Mouse (Mus musculus): ENCODE measurements around the gene Trp53rka.

Gene Trp53rka

DNA sequence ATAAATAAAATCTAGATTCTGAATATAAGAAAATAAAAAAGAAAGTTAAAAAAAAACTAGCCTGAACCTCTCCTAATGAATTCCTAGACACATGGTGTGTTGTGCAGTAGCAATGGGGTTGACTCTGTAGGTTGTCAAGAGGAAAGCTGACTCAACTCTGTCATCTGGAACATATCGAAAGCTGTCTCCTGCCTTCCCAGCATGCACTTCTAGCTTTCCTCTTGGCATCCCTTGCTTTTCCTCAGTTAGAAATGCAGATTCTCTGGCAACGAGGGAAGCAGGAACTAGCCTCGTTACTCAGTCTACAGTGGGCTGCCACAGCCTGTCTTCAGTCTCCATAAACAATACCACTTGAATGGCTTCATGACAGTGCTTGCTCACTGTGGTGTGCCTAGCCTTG is 7.3 kb downstream of the Trp53rka start:
- no peak for DNase-seq (ENCODE audit: low spot score)

- DNase-seq (ENCODE audit: low spot score), result no peak
Observed at GRCm38 (mm10) chr2:165484152-165484551, 9.0 kb downstream of the Trp53rka start.

GRCm38 (mm10) chr2:165482003-165482402 is 11.1 kb downstream of the Trp53rka start:
- DNase-seq (ENCODE audit: low spot score), result no peak

GRCm38 (mm10) chr2:165475850-165476249 is 17.3 kb downstream of the Trp53rka start:
- DNase-seq (ENCODE audit: low spot score), result no peak

GRCm38 (mm10) chr2:165475412-165475811 is 17.7 kb downstream of the Trp53rka start:
- DNase-seq (ENCODE audit: low spot score), result no peak

DNA sequence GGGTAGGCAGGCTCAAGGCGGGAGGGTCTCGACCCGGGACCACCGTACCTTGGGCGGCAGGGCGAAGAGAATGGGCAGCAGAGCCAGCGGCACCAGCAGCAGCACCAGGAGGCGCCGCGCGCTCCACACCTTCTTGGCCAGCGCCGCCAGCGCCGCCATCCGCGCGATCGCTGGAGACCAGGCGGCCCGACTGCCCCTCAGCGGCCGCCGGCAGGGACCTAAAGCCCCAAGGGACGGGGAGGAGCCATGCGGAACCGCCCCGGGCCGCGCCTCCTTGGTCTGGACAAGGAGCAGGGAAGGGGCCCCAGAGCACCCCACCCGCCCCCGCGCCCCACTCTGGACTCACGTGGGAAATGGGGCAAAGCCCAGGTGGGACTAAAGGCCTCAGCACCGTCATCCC is 20.1 kb downstream of the Trp53rka start, which contains the start of gene Slc13a3:
Gene Slc13a3, minus strand, starts transcription at position 228 of the 400 bp plus-strand sequence.
- peak; percentile 11 for DNase-seq (ENCODE audit: low spot score)

GRCm38 (mm10) chr2:165471943-165472342 is 21.2 kb downstream of the Trp53rka start:
- no peak for DNase-seq (ENCODE audit: low spot score)

- DNase-seq (ENCODE audit: low spot score), result no peak
Observed at GRCm38 (mm10) chr2:165470167-165470566, 23.0 kb downstream of the Trp53rka start.

- peak; percentile 29 for DNase-seq (ENCODE audit: low spot score)
Observed at GRCm38 (mm10) chr2:165467824-165468452, 25.2 kb downstream of the Trp53rka start.

- DNase-seq (ENCODE audit: low spot score), result no peak
Observed at GRCm38 (mm10) chr2:165459663-165460062, 33.5 kb downstream of the Trp53rka start.

DNA sequence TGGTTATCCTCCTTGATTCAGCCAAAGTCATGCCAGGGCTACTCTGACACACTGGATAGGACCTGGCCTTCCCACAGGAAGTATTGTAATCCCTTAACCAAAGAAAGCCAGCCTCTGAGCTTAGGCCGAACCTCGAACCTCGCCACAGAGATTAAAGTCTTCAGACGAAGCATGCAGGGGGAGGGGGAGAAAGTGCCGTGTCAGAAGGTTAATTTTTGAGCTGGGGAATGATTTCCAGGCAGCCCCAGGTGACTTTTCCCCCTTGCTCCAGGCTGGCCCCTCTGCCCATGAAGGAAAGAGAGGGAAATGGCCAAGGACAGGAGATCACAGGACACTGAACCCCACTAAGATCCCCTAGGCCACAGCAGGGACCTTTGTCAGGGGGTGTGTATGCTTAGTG is 34.9 kb downstream of the Trp53rka start:
- no peak for DNase-seq (ENCODE audit: low spot score)

DNA sequence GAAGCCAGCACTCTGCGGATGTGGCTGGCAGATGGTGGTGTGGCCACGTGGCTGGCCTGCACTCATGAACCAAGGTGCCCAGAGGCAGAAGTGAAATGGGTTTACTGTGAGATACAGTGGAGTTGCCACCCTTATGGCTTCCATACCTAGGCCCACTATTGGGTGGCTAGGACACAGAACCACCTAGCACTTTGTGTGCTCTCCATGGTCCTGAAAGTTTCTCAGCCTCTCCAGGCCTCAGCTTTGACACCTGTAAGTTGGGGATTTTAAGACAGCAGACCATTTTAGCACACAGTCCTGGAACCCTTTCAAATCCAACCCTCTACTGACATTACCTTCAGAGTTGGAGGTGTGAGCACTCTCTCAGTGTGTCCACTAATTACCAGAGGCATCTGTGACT is 36.4 kb downstream of the Trp53rka start:
- no peak for DNase-seq (ENCODE audit: low spot score)

DNA sequence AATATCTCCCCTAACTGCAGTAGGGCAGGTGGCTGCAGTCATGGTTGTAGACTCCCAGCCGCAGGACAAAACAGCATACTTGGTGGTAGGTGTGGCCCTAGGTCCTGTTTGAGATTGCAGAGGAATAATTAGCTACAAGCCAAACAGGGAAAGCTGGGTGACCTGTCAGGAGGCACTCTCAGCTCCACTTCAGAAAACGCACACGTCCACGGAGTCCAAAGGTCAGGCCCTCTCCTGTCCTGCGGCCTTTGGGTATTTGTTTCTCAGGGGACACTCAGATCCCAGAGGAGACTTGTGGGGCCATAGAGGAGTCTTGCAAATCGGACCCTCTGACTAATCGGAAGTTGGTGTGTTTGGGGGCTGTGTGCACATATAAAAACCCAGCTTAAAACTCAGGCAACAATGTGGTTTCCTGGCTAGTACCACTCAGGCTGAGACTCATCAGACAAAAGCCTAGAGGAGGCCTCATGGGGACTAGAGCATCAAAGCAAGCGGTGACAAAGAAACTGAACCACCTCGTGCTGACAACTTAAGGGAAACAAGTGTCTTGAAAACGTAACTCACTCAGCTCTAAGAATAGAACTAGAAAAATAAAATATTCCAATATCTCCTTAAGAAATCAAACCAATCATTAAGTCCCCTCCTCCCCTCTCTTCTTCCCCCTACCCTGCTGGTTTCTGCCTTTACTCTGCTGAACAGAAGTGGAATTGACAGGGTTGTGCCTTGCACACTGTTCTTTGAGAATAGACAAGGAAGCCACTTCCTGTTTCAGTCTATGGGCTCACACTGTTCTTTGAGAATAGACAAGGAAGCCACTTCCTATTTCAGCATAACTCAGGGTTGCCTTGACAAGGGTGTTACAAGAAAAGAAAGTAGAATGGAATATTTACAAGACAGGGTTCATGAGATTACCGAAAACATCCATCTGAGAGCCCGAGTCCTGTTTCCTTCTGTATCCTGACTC is 40.1 kb downstream of the Trp53rka start:
- DNase-seq (ENCODE audit: low spot score), result no peak

GRCm38 (mm10) chr2:165448475-165448874 is 44.6 kb downstream of the Trp53rka start:
- DNase-seq (ENCODE audit: low spot score), result no peak

- DNase-seq (ENCODE audit: low spot score), result no peak
Observed at GRCm38 (mm10) chr2:165444861-165445260, 48.3 kb downstream of the Trp53rka start.

DNA sequence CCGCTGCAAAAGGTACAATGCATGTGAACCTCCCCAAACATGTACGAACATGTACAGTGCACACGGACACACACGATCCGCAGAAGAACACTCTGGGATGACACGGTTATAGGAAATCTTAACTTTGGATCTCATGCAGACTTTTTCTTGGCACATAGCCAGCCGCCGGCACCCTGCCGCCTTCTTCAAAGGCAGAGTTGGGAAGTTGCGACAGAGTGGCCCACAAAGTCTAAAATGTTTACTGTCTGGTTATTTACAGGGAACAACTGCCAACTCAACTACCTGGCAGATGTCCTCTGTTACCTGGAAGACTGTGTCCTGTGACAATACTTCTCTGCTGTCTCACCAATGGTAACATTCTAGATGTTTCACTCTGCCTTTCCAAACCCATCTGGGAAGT is 50.1 kb downstream of the Trp53rka start:
- peak; percentile 11 for DNase-seq (ENCODE audit: low spot score)

DNA sequence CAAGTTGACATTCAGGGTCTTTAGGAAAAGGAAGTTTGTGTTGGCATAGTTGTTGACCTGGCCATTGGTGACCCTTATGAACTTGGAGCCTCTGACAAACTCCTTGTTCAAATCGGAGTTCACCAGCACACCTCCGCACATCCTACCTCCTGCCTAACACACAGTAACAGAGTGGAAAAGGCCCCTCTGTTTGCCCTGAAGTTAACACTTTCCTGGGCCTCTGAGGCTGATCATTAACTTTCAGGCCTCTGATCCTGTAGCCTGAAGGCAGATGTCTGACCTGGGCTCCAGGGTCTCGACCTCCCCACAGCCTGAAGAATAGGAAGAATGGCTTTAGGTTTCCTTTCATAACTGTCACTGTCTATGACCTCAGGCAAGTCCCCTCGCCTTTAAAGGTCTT is 51.5 kb downstream of the Trp53rka start:
- no peak for DNase-seq (ENCODE audit: low spot score)
